Mouse (Mus musculus) liver, adult 2 months (tissue): ENCODE results near the gene Stox2. TPM values are rescaled to one million over a fixed set of nuclear protein-coding genes. Genes with fewer than 3 reads are reported as not detected.

Experiments
- DNase-seq: peaks from one replicate; pipeline ENCODE4 v3.0.0-alpha.2; 2011; ENCODE audit warnings: low read depth, low spot score; ENCODE audit errors: extremely low read depth
- H3K27ac ChIP-seq: fragments of 200-500 bp; replicated peaks from 2 replicates; pipeline ENCODE4 v1.5.1; 2012; ENCODE audit warnings: low read depth, mild to moderate bottlenecking, control low read depth, inconsistent platforms, low read length; ENCODE audit not compliant: insufficient read depth
- H3K27me3 ChIP-seq: fragments of 200-500 bp; 2 replicates; pipeline ENCODE4 v1.6.1; 2012; ENCODE audit warnings: mild to moderate bottlenecking, moderate library complexity, low read length, inconsistent platforms; ENCODE audit not compliant: control insufficient read depth, insufficient read depth
- H3K36me3 ChIP-seq: fragments of 200-500 bp; 2 replicates; pipeline ENCODE4 v1.6.1; 2012; ENCODE audit warnings: low read length, inconsistent platforms; ENCODE audit not compliant: control insufficient read depth, insufficient read depth
- H3K4me1 ChIP-seq: fragments of 200-500 bp; 2 replicates; pipeline ENCODE4 v1.6.1; 2011; ENCODE audit warnings: low read length; ENCODE audit not compliant: control insufficient read depth, insufficient read depth
- H3K4me3 ChIP-seq: fragments of 200-500 bp; 2 replicates; pipeline ENCODE4 v1.5.1; 2011; ENCODE audit warnings: low read depth, mild to moderate bottlenecking, control low read depth, low read length, moderate library complexity; ENCODE audit not compliant: insufficient read depth
- H3K79me2 ChIP-seq: fragments of 200-500 bp; 2 replicates; pipeline ENCODE4 v1.6.1; 2012; ENCODE audit warnings: inconsistent platforms, mild to moderate bottlenecking, low read length, moderate library complexity; ENCODE audit not compliant: control insufficient read depth, insufficient read depth
- H3K9ac ChIP-seq: fragments of 200-500 bp; 2 replicates; pipeline ENCODE4 v1.6.1; 2012; ENCODE audit warnings: low read depth, mild to moderate bottlenecking, control low read depth, inconsistent platforms, low read length
- CTCF ChIP-seq: fragments of 200-500 bp; IDR thresholded peaks from 2 replicates; pipeline ENCODE4 v1.5.1; 2011; ENCODE audit warnings: low read depth, low read length, control low read depth
- POLR2A ChIP-seq: fragments of 200-500 bp; IDR thresholded peaks from 2 replicates; pipeline ENCODE4 v1.6.1; 2011; ENCODE audit warnings: low read length, control low read depth; ENCODE audit not compliant: insufficient read depth; ENCODE audit errors: extremely low read depth
- WGBS: fragments of 180-500 bp; shearing (Covaris S2); methylation state at CpG from one replicate; pipeline ENCODE4 v1.1.7; 2018; 5-methylcytosine and 5-hydroxymethylcytosine counted together
- polyA plus RNA-seq: library from polyadenylated mRNA; depleted of rRNA; stranded (reverse); fragments of >200 nt; gene quantifications from 2 replicates; pipeline ENCODE4 v1.2.3, GENCODE M21; 2012
- total RNA-seq: library from RNA; depleted of rRNA; stranded (reverse); fragments of >200 nt; gene quantifications from 2 replicates; pipeline ENCODE4 v1.2.3, GENCODE M21; 2014

Gene Stox2
- total and polyA plus RNA-seq, 2 experiments, result 0.26 to 1.0 TPM

DNA sequence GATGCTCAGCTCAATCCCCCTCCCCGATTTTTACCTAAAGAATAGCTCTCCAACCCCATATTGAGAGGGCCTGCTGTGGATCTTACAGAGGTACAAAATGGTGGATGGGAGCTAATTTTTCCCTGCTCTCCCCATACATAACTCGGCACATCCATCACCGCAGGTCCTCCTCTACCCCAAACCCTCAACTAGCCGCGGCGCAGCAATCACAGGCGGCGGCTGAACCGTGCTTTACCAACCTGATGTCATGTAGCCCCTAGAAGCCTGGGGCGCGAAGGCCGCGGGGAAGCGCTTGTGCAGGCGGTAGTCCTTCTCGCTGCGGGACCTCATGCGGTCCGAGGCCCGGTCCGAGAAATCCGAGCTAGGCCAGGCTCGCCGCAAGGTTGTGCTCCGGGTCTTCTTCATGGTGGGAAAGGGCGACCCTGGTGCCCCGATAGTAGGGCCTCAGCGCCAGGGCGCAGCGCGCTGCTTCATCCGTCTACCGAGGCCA is 158.5 kb downstream of the Stox2 start:
- DNase-seq, result no peak
- no peak overlapping the region for H3K9ac ChIP-seq
- TF ChIP-seq CTCF (no peak), POLR2A (no peak)
- H3K4me3 ChIP-seq, result no peak overlapping the region
- H3K27ac ChIP-seq, result no peak overlapping the region
- WGBS, result 9% methylated on average over 33 of the region's 33 CpGs
- no peaks in the 10 kb centered on the region for H3K36me3 ChIP-seq
- H3K4me1 ChIP-seq, result no peaks in the 10 kb centered on the region
- H3K27me3 ChIP-seq, result peaks cover 17% of the 10 kb centered on the region
- no peaks in the 10 kb centered on the region for H3K79me2 ChIP-seq

- Histone ChIP-seq H3K4me1 (no peaks in the 10 kb centered on the region), H3K9ac (no peak overlapping the region), H3K27me3 (peaks cover 17% of the 10 kb centered on the region), H3K4me3 (no peak overlapping the region), H3K79me2 (no peaks in the 10 kb centered on the region), H3K36me3 (no peaks in the 10 kb centered on the region), H3K27ac (no peak overlapping the region)
- no peak for DNase-seq
- no peak for TF ChIP-seq POLR2A
- no peak for TF ChIP-seq CTCF
- WGBS, result 30% methylated on average over 16 of the region's 16 CpGs
Observed at GRCm38 (mm10) chr8:47287201-47287621, 159.0 kb downstream of the Stox2 start.

GRCm38 (mm10) chr8:47286081-47286700 is 160.0 kb downstream of the Stox2 start:
- Histone ChIP-seq H3K27me3 (peaks cover 17% of the 10 kb centered on the region), H3K79me2 (no peaks in the 10 kb centered on the region), H3K4me3 (no peak overlapping the region), H3K9ac (no peak overlapping the region), H3K36me3 (no peaks in the 10 kb centered on the region), H3K4me1 (no peaks in the 10 kb centered on the region), H3K27ac (no peak overlapping the region)
- WGBS, result 91% methylated on average over 12 of the region's 12 CpGs
- TF ChIP-seq CTCF (no peak), POLR2A (no peak)
- DNase-seq, result no peak

DNA sequence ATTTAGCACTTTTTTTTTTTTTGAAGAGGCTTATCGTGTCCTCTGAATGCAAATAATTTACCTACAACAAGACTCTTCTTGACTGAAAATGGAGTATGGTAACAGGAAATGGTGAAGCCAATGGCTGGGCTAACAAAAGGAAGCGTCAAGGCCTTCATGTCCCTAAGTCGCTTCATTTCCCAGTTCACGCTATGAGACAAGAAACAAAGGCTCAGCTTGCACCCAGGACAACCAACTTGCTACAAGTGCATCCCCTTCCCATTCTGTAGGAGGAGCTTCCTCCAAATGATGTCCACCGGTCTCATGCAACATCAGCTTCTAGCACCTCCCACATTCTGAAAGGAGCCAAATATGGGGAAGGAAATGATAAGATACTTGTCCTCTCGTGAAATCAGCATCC is 160.7 kb downstream of the Stox2 start:
- WGBS, result 84% methylated on average over 6 of the region's 6 CpGs
- Histone ChIP-seq H3K4me3 (no peak overlapping the region), H3K9ac (no peak overlapping the region), H3K4me1 (no peaks in the 10 kb centered on the region), H3K36me3 (no peaks in the 10 kb centered on the region), H3K79me2 (no peaks in the 10 kb centered on the region), H3K27ac (no peak overlapping the region), H3K27me3 (peaks cover 17% of the 10 kb centered on the region)
- TF ChIP-seq POLR2A, result no peak
- no peak for TF ChIP-seq CTCF
- no peak for DNase-seq

GRCm38 (mm10) chr8:47284329-47285326 is 161.5 kb downstream of the Stox2 start:
- no peak for TF ChIP-seq CTCF
- H3K4me3 ChIP-seq, result no peak overlapping the region
- H3K9ac ChIP-seq, result no peak overlapping the region
- peaks cover 15% of the 10 kb centered on the region for H3K27me3 ChIP-seq
- 92% methylated on average over 21 of the region's 21 CpGs for WGBS
- H3K79me2 ChIP-seq, result no peaks in the 10 kb centered on the region
- H3K36me3 ChIP-seq, result no peaks in the 10 kb centered on the region
- H3K27ac ChIP-seq, result no peak overlapping the region
- no peaks in the 10 kb centered on the region for H3K4me1 ChIP-seq
- no peak for DNase-seq

GRCm38 (mm10) chr8:47279898-47280297 is 166.3 kb downstream of the Stox2 start:
- H3K9ac ChIP-seq, result no peak overlapping the region
- H3K4me1 ChIP-seq, result no peaks in the 10 kb centered on the region
- WGBS, result 88% methylated on average over 10 of the region's 10 CpGs
- no peak overlapping the region for H3K27ac ChIP-seq
- H3K79me2 ChIP-seq, result no peaks in the 10 kb centered on the region
- no peak overlapping the region for H3K4me3 ChIP-seq
- H3K36me3 ChIP-seq, result no peaks in the 10 kb centered on the region
- DNase-seq, result no peak
- no peaks in the 10 kb centered on the region for H3K27me3 ChIP-seq
- TF ChIP-seq CTCF, result no peak
- TF ChIP-seq POLR2A, result no peak
